Mouse (Mus musculus) adrenal gland, postnatal 10 days (tissue): ENCODE measurements around the gene Myh4. TPM values are rescaled to one million over a fixed set of nuclear protein-coding genes. Genes with fewer than 3 reads are reported as not detected.

Source experiments
- total RNA-seq, 2 experiments: library from RNA; stranded (reverse); gene quantifications; 2 replicates each; pipeline ENCODE4 v1.2.3; 2021

Myh4 gene
- total RNA-seq, 2 experiments from 2014 or later, result 28.5 to 148 TPM

Other genes with a start within 250 kb of the Myh4 start
- gene Tmem220, start 212.9 kb upstream of the Myh4 start, total RNA-seq, result 1 to 10 TPM; 5.2 to 6.1 TPM
- gene Adprm, start 185.4 kb upstream of the Myh4 start, total RNA-seq, result 10 to 100 TPM; 23.2 to 24.3 TPM
- gene Sco1, start 185.4 kb upstream of the Myh4 start, total RNA-seq, result 10 to 100 TPM; 18.1 to 21.3 TPM
- gene Myh3, start 159.7 kb upstream of the Myh4 start, total RNA-seq, result 1 to 10 TPM; 2.6 to 3.5 TPM
- gene Myh2, start 67.0 kb upstream of the Myh4 start, total RNA-seq, result 100 to 1,000 TPM in 1 of 2 experiments, 10 to 100 TPM in 1; 42.9 to 267 TPM
- 100 to 1,000 TPM; 152 to 834 TPM for gene Myh1, start 38.0 kb upstream of the Myh4 start, total RNA-seq
- gene Myh8, start 39.1 kb downstream of the Myh4 start, total RNA-seq, result 100 to 1,000 TPM in 1 of 2 experiments, 10 to 100 TPM in 1; 28.5 to 190 TPM
- gene Myh13, start 83.6 kb downstream of the Myh4 start, total RNA-seq, result under 1 TPM; 0.06 TPM
- 10 to 100 TPM; 22.5 to 25.8 TPM for gene Gas7, start 217.4 kb downstream of the Myh4 start, total RNA-seq